Mouse (Mus musculus): ENCODE measurements at regions not wholly inside any gene's neighbourhood (a gene's known extent, or its start where the extent isn't known, plus 50 kb on each side); places are given as distances from the start of the nearest gene placed in this dataset.

GRCm38 (mm10) chr14:99449112-99449511 is 150.6 kb downstream of the Klf5 start:
- H3K36me3 ChIP-seq (replicated peaks; ENCODE audit: insufficient read depth, low read length), result no peaks in the 10 kb centered on the region
- no peak for TF ChIP-seq EP300 (IDR thresholded peaks at IDR 0.05; ENCODE audit: low read depth)

GRCm38 (mm10) chr14:99449870-99450269 is 151.4 kb downstream of the Klf5 start:
- TF ChIP-seq EP300 (IDR thresholded peaks at IDR 0.05; ENCODE audit: low read depth) (no peak), CTCF (IDR thresholded peaks at IDR 0.05; ENCODE audit: low read depth) (no peak)
- H3K4me1 ChIP-seq (ENCODE audit: insufficient read depth), result no peaks in the 10 kb centered on the region
- H3K9me3 ChIP-seq (ENCODE audit: low read length), result no peaks in the 10 kb centered on the region
- 59% methylated on average over 5 of the region's 5 CpGs for WGBS (ENCODE audit: insufficient replicate concordance)
- no peak overlapping the region for H3K4me2 ChIP-seq (ENCODE audit: low read depth, low read length)
- H3K4me3 ChIP-seq (ENCODE audit: low read depth, low read length), result no peak overlapping the region
- H3K27ac ChIP-seq (ENCODE audit: low read depth), result no peak overlapping the region
- H3K27me3 ChIP-seq (ENCODE audit: insufficient read depth, low read length), result no peaks in the 10 kb centered on the region
- no peak overlapping the region for H3K9ac ChIP-seq (replicated peaks)
- no peaks in the 10 kb centered on the region for H3K36me3 ChIP-seq (replicated peaks; ENCODE audit: insufficient read depth, low read length)
- no peak for DNase-seq
- ATAC-seq, result no peak

More at GRCm38 (mm10) chr14:99449112-99449511, 150.6 kb downstream of the Klf5 start:
- DNase-seq, result no peak
- H3K4me1 ChIP-seq (ENCODE audit: insufficient read depth), result no peaks in the 10 kb centered on the region
- no peak for ATAC-seq
- H3K4me2 ChIP-seq (ENCODE audit: low read depth, low read length), result no peak overlapping the region
- H3K4me3 ChIP-seq (ENCODE audit: low read depth, low read length), result no peak overlapping the region
- no peak overlapping the region for H3K9ac ChIP-seq (replicated peaks)
- 30% methylated on average over 5 of the region's 5 CpGs for WGBS (ENCODE audit: insufficient replicate concordance)
- no peaks in the 10 kb centered on the region for H3K9me3 ChIP-seq (ENCODE audit: low read length)
- H3K27ac ChIP-seq (ENCODE audit: low read depth), result no peak overlapping the region
- no peaks in the 10 kb centered on the region for H3K27me3 ChIP-seq (ENCODE audit: insufficient read depth, low read length)

GRCm38 (mm10) chr14:99451110-99451795 is 152.8 kb downstream of the Klf5 start:
- no peak for DNase-seq
- Histone ChIP-seq H3K27me3 (ENCODE audit: insufficient read depth, low read length) (no peaks in the 10 kb centered on the region), H3K27ac (ENCODE audit: low read depth) (no peak overlapping the region), H3K4me2 (ENCODE audit: low read depth, low read length) (no peak overlapping the region), H3K9me3 (ENCODE audit: low read length) (no peaks in the 10 kb centered on the region), H3K4me1 (ENCODE audit: insufficient read depth) (no peaks in the 10 kb centered on the region), H3K36me3 (replicated peaks; ENCODE audit: insufficient read depth, low read length) (no peaks in the 10 kb centered on the region), H3K9ac (replicated peaks) (no peak overlapping the region), H3K4me3 (ENCODE audit: low read depth, low read length) (no peak overlapping the region)
- TF ChIP-seq EP300 (IDR thresholded peaks at IDR 0.05; ENCODE audit: low read depth), result no peak
- TF ChIP-seq CTCF (IDR thresholded peaks at IDR 0.05; ENCODE audit: low read depth), result no peak
- WGBS (ENCODE audit: insufficient replicate concordance), result 83% methylated on average over 11 of the region's 11 CpGs
- ATAC-seq, result no peak

- TF ChIP-seq EP300 (IDR thresholded peaks at IDR 0.05; ENCODE audit: low read depth) (no peak), CTCF (IDR thresholded peaks at IDR 0.05; ENCODE audit: low read depth) (no peak)
- WGBS (ENCODE audit: insufficient replicate concordance), result 74% methylated on average over 12 of the region's 12 CpGs
- ATAC-seq (no peak), DNase-seq (no peak)
- H3K36me3 ChIP-seq (replicated peaks; ENCODE audit: insufficient read depth, low read length), result no peaks in the 10 kb centered on the region
- H3K9ac ChIP-seq (replicated peaks), result no peak overlapping the region
- no peaks in the 10 kb centered on the region for H3K27me3 ChIP-seq (ENCODE audit: insufficient read depth, low read length)
- no peaks in the 10 kb centered on the region for H3K4me1 ChIP-seq (ENCODE audit: insufficient read depth)
- no peaks in the 10 kb centered on the region for H3K9me3 ChIP-seq (ENCODE audit: low read length)
- H3K4me3 ChIP-seq (ENCODE audit: low read depth, low read length), result no peak overlapping the region
- H3K4me2 ChIP-seq (ENCODE audit: low read depth, low read length), result no peak overlapping the region
- H3K27ac ChIP-seq (ENCODE audit: low read depth), result no peak overlapping the region
These were observed 155.4 kb downstream of the Klf5 start for GRCm38 (mm10) chr14:99453916-99454315.

GRCm38 (mm10) chr14:99456555-99456954 is 158.1 kb downstream of the Klf5 start:
- 83% methylated on average over 10 of the region's 10 CpGs for WGBS (ENCODE audit: insufficient replicate concordance)
- H3K4me1 ChIP-seq (ENCODE audit: insufficient read depth), result no peaks in the 10 kb centered on the region

GRCm38 (mm10) chr14:99457573-99457972 is 159.1 kb downstream of the Klf5 start:
- no peaks in the 10 kb centered on the region for H3K27me3 ChIP-seq (ENCODE audit: insufficient read depth, low read length)
- no peak overlapping the region for H3K9ac ChIP-seq (replicated peaks)
- H3K4me2 ChIP-seq (ENCODE audit: low read depth, low read length), result no peak overlapping the region
- 77% methylated on average over 6 of the region's 6 CpGs for WGBS (ENCODE audit: insufficient replicate concordance)
- no peaks in the 10 kb centered on the region for H3K9me3 ChIP-seq (ENCODE audit: low read length)
- ATAC-seq, result no peak
- H3K27ac ChIP-seq (ENCODE audit: low read depth), result no peak overlapping the region
- H3K4me3 ChIP-seq (ENCODE audit: low read depth, low read length), result no peak overlapping the region
- no peak for TF ChIP-seq CTCF (IDR thresholded peaks at IDR 0.05; ENCODE audit: low read depth)
- no peak for TF ChIP-seq EP300 (IDR thresholded peaks at IDR 0.05; ENCODE audit: low read depth)
- no peak for DNase-seq
- no peaks in the 10 kb centered on the region for H3K4me1 ChIP-seq (ENCODE audit: insufficient read depth)
- no peaks in the 10 kb centered on the region for H3K36me3 ChIP-seq (replicated peaks; ENCODE audit: insufficient read depth, low read length)

More at GRCm38 (mm10) chr14:99456555-99456954, 158.1 kb downstream of the Klf5 start:
- H3K4me3 ChIP-seq (ENCODE audit: low read depth, low read length), result no peak overlapping the region
- no peak for DNase-seq
- no peaks in the 10 kb centered on the region for H3K27me3 ChIP-seq (ENCODE audit: insufficient read depth, low read length)
- H3K9ac ChIP-seq (replicated peaks), result no peak overlapping the region
- H3K4me2 ChIP-seq (ENCODE audit: low read depth, low read length), result no peak overlapping the region
- H3K36me3 ChIP-seq (replicated peaks; ENCODE audit: insufficient read depth, low read length), result no peaks in the 10 kb centered on the region
- no peaks in the 10 kb centered on the region for H3K9me3 ChIP-seq (ENCODE audit: low read length)
- no peak overlapping the region for H3K27ac ChIP-seq (ENCODE audit: low read depth)
- no peak for TF ChIP-seq EP300 (IDR thresholded peaks at IDR 0.05; ENCODE audit: low read depth)
- no peak for TF ChIP-seq CTCF (IDR thresholded peaks at IDR 0.05; ENCODE audit: low read depth)
- ATAC-seq, result no peak

All from liver, postnatal 0 days (tissue).